ENCODE assay signal across 7 mouse cellular contexts in genomic region chr1:75219078-75219477, GRCm38 (mm10). TPM values are rescaled to one million over a fixed set of nuclear protein-coding genes. Genes with fewer than 3 reads are reported as not detected.
DNase-seq lines count a peak whose midpoint lies in the region; ATAC-seq and TF ChIP-seq lines count a peak whose summit lies in the region.

No protein-coding gene starts in this region.

- peaks cover 17% of the 10 kb centered on the region for H3K4me1 ChIP-seq in embryonic facial prominence, embryonic 13.5 days
- peaks cover 15% of the 10 kb centered on the region for H3K4me1 ChIP-seq in limb, embryonic 13.5 days
- peaks cover 16% of the 10 kb centered on the region for H3K4me1 ChIP-seq in midbrain, embryonic 15.5 days
- peaks cover 22% of the 10 kb centered on the region; the same call in 1 of the 2 replicates for H3K4me1 ChIP-seq in spleen, adult 2 months (ENCODE audit: control insufficient read depth, insufficient read depth, insufficient read length)

- H3K4me2 ChIP-seq in embryonic facial prominence, embryonic 13.5 days, result peak overlapping the region; percentile 97
- H3K4me2 ChIP-seq in limb, embryonic 13.5 days (replicated peaks), result peak overlapping the region; percentile 96
- peak overlapping the region; percentile 79 for H3K4me2 ChIP-seq in midbrain, embryonic 15.5 days

- under 1% methylated on average over 24 of the region's 24 CpGs for WGBS in embryonic facial prominence, embryonic 13.5 days
- WGBS in limb, embryonic 13.5 days, result 1% methylated on average over 24 of the region's 24 CpGs
- under 1% methylated on average over 24 of the region's 24 CpGs for WGBS in midbrain, embryonic 15.5 days
- WGBS in spleen, adult 2 months, result 1% methylated on average over 24 of the region's 24 CpGs

- H3K9ac ChIP-seq in embryonic facial prominence, embryonic 13.5 days, result peak overlapping the region; percentile 69
- peak overlapping the region; percentile 54 for H3K9ac ChIP-seq in limb, embryonic 13.5 days
- H3K9ac ChIP-seq in midbrain, embryonic 15.5 days, result peak overlapping the region; percentile 35

- peaks cover 18% of the 10 kb centered on the region for H3K36me3 ChIP-seq in embryonic facial prominence, embryonic 13.5 days
- peaks cover 19% of the 10 kb centered on the region for H3K36me3 ChIP-seq in limb, embryonic 13.5 days
- peaks cover 5% of the 10 kb centered on the region; the same call in 1 of the 2 replicates for H3K36me3 ChIP-seq in midbrain, embryonic 15.5 days (replicated peaks)
- H3K36me3 ChIP-seq in spleen, adult 2 months (ENCODE audit: control insufficient read depth, insufficient read depth, low read length), result peaks cover 19% of the 10 kb centered on the region

- TF ChIP-seq CTCF in spleen, adult 2 months (IDR thresholded peaks at IDR 0.05; ENCODE audit: extremely low read depth, insufficient read depth, insufficient read length, insufficient replicate concordance), result peak; percentile 36; the same call in 1 of the 2 replicates

- H3K27me3 ChIP-seq in embryonic facial prominence, embryonic 13.5 days, result peaks cover 70% of the 10 kb centered on the region
- H3K27me3 ChIP-seq in limb, embryonic 13.5 days, result peaks cover 72% of the 10 kb centered on the region
- peaks cover 56% of the 10 kb centered on the region for H3K27me3 ChIP-seq in midbrain, embryonic 15.5 days (replicated peaks)
- H3K27me3 ChIP-seq in spleen, adult 2 months (ENCODE audit: control insufficient read depth, insufficient read depth, low read length), result no peaks in the 10 kb centered on the region

- ATAC-seq in embryonic facial prominence, embryonic 13.5 days (ENCODE audit: insufficient number of reproducible peaks, insufficient read depth, low FRiP score, low TSS enrichment, low read depth), result peak; percentile 83
- peak; percentile 88 for ATAC-seq in limb, embryonic 13.5 days (ENCODE audit: low FRiP score, low read depth)
- ATAC-seq in midbrain, embryonic 15.5 days (replicated peaks), result peak; percentile 91

- peak overlapping the region; percentile 57 for H3K4me3 ChIP-seq in embryonic facial prominence, embryonic 13.5 days
- peak overlapping the region; percentile 61 for H3K4me3 ChIP-seq in limb, embryonic 13.5 days
- peak overlapping the region; percentile 48 for H3K4me3 ChIP-seq in midbrain, embryonic 15.5 days
- H3K4me3 ChIP-seq in spleen, adult 2 months (ENCODE audit: extremely low read depth, insufficient read depth, insufficient read length), result peak overlapping the region; percentile 86

- DNase-seq in adrenal gland, postnatal 25 days, result peak; percentile 86
- peak; percentile 89 for DNase-seq in heart, adult 8-10 months (ENCODE audit: low spot score)
- DNase-seq in kidney, adult 9 months, result peak; percentile 98
- DNase-seq in spleen, adult 2 months (ENCODE audit: low read depth in 1 of 2, low spot score in 2 of 2), result peak; percentile 86 to 96

- peak; percentile 99 for TF ChIP-seq POLR2A in spleen, adult 2 months (IDR thresholded peaks at IDR 0.05; ENCODE audit: low read depth, low read length)

- H3K9me3 ChIP-seq in embryonic facial prominence, embryonic 13.5 days, result no peaks in the 10 kb centered on the region
- H3K9me3 ChIP-seq in limb, embryonic 13.5 days, result no peaks in the 10 kb centered on the region
- no peaks in the 10 kb centered on the region for H3K9me3 ChIP-seq in midbrain, embryonic 15.5 days

- no peak overlapping the region for H3K27ac ChIP-seq in embryonic facial prominence, embryonic 13.5 days
- H3K27ac ChIP-seq in limb, embryonic 13.5 days, result no peak overlapping the region
- no peak overlapping the region for H3K27ac ChIP-seq in midbrain, embryonic 15.5 days
- peak overlapping the region; percentile 82 for H3K27ac ChIP-seq in spleen, adult 2 months (ENCODE audit: insufficient read depth, low read length)

RNA-seq across cellular contexts. Expression of gene Tuba4a, which starts 0.6 kb away (rescaled TPM):
- total RNA-seq in adrenal gland, postnatal 25 days (2021), result 16.3 and 35.1 TPM in 2 replicates
- 17.1 and 23.2 TPM in 2 replicates for polyA plus RNA-seq in embryonic facial prominence, embryonic 13.5 days (2015; fragmentation: Nextera tagmentation; extraction: Ambion mirVana)
- 1,000 to 10,000 TPM in 1 of 4 experiments, 100 to 1,000 TPM in 3; 786 to 1,317 (median 908) TPM for total RNA-seq in heart, adult 8-10 months (2022)
- polyA plus RNA-seq in limb, embryonic 13.5 days (2015; fragmentation: Nextera tagmentation; extraction: Ambion mirVana), result 22.7 and 27.1 TPM in 2 replicates
- polyA plus RNA-seq in midbrain, embryonic 15.5 days (2015; fragmentation: Nextera tagmentation; extraction: Ambion mirVana), result 7.9 and 12.7 TPM in 2 replicates
- polyA plus RNA-seq in spleen, adult 2 months (2012; rRNA removed), result 123 and 132 TPM in 2 replicates

RNA-seq across cellular contexts. Expression of gene Stk16, which starts 8.4 kb away (rescaled TPM):
- 105 and 133 TPM in 2 replicates for total RNA-seq in adrenal gland, postnatal 25 days (2021)
- 133 and 141 TPM in 2 replicates for polyA plus RNA-seq in embryonic facial prominence, embryonic 13.5 days (2015; fragmentation: Nextera tagmentation; extraction: Ambion mirVana)
- total RNA-seq in heart, adult 8-10 months (2022), result 10 to 100 TPM; 29.3 to 44.0 (median 36.4) TPM
- 138 and 148 TPM in 2 replicates for polyA plus RNA-seq in limb, embryonic 13.5 days (2015; fragmentation: Nextera tagmentation; extraction: Ambion mirVana)
- polyA plus RNA-seq in midbrain, embryonic 15.5 days (2015; fragmentation: Nextera tagmentation; extraction: Ambion mirVana), result 156 and 169 TPM in 2 replicates
- 121 and 131 TPM in 2 replicates for polyA plus RNA-seq in spleen, adult 2 months (2012; rRNA removed)

RNA-seq across cellular contexts. Expression of gene Glb1l, which starts 8.5 kb away (rescaled TPM):
- total RNA-seq in adrenal gland, postnatal 25 days (2021), result 24.2 and 28.7 TPM in 2 replicates
- polyA plus RNA-seq in embryonic facial prominence, embryonic 13.5 days (2015; fragmentation: Nextera tagmentation; extraction: Ambion mirVana), result 21.9 and 23.3 TPM in 2 replicates
- total RNA-seq in heart, adult 8-10 months (2022), result 1 to 10 TPM; 1.1 to 4.1 (median 2.3) TPM
- polyA plus RNA-seq in limb, embryonic 13.5 days (2015; fragmentation: Nextera tagmentation; extraction: Ambion mirVana), result 20.4 and 23.5 TPM in 2 replicates
- polyA plus RNA-seq in midbrain, embryonic 15.5 days (2015; fragmentation: Nextera tagmentation; extraction: Ambion mirVana), result 21.8 and 24.0 TPM in 2 replicates
- polyA plus RNA-seq in spleen, adult 2 months (2012; rRNA removed), result 5.3 and 5.7 TPM in 2 replicates

RNA-seq across cellular contexts. Expression of gene A630095N17Rik, which starts 12.8 kb away (rescaled TPM):
- total RNA-seq in adrenal gland, postnatal 25 days (2021), result not detected in 2 replicates
- not detected in 2 replicates for polyA plus RNA-seq in embryonic facial prominence, embryonic 13.5 days (2015; fragmentation: Nextera tagmentation; extraction: Ambion mirVana)
- total RNA-seq in heart, adult 8-10 months (2022), result not detected
- not detected in 2 replicates for polyA plus RNA-seq in limb, embryonic 13.5 days (2015; fragmentation: Nextera tagmentation; extraction: Ambion mirVana)
- not detected in 2 replicates for polyA plus RNA-seq in midbrain, embryonic 15.5 days (2015; fragmentation: Nextera tagmentation; extraction: Ambion mirVana)
- 0.19 TPM in 1 of 2 replicates, not detected in the other for polyA plus RNA-seq in spleen, adult 2 months (2012; rRNA removed)

RNA-seq across cellular contexts. Expression of gene Dnajb2, which starts 17.1 kb away (rescaled TPM):
- total RNA-seq in adrenal gland, postnatal 25 days (2021), result 67.3 and 85.6 TPM in 2 replicates
- 36.6 and 47.8 TPM in 2 replicates for polyA plus RNA-seq in embryonic facial prominence, embryonic 13.5 days (2015; fragmentation: Nextera tagmentation; extraction: Ambion mirVana)
- total RNA-seq in heart, adult 8-10 months (2022), result 100 to 1,000 TPM; 102 to 135 (median 117) TPM
- 41.9 and 45.4 TPM in 2 replicates for polyA plus RNA-seq in limb, embryonic 13.5 days (2015; fragmentation: Nextera tagmentation; extraction: Ambion mirVana)
- 72.9 and 82.1 TPM in 2 replicates for polyA plus RNA-seq in midbrain, embryonic 15.5 days (2015; fragmentation: Nextera tagmentation; extraction: Ambion mirVana)
- polyA plus RNA-seq in spleen, adult 2 months (2012; rRNA removed), result 32.6 and 45.8 TPM in 2 replicates
